Mouse (Mus musculus): ENCODE measurements around the gene Tex9. TPM values are rescaled to one million over a fixed set of nuclear protein-coding genes. Genes with fewer than 3 reads are reported as not detected.

Tex9 gene
- polyA plus RNA-seq, 1 experiment: 24.5 TPM

Other genes starting within 250 kb of the Tex9 start
- gene Zfp280d, start 217.4 kb downstream of the Tex9 start, polyA plus RNA-seq (2012; rRNA removed): 53.9 and 65.6 TPM in 2 replicates
- gene Mns1, start 54.2 kb downstream of the Tex9 start, polyA plus RNA-seq (2012; rRNA removed): 2.3 and 2.5 TPM in 2 replicates
- 19.9 and 21.2 TPM in 2 replicates for gene Rfx7, start 40.0 kb upstream of the Tex9 start, polyA plus RNA-seq (2012; rRNA removed)
- gene Nedd4, start 170.1 kb upstream of the Tex9 start, polyA plus RNA-seq (2012; rRNA removed): 231 and 248 TPM in 2 replicates

Data from frontal cortex, adult 2 months (tissue).